ENCODE assay signal across 26 mouse cellular contexts in the genomic region with DNA sequence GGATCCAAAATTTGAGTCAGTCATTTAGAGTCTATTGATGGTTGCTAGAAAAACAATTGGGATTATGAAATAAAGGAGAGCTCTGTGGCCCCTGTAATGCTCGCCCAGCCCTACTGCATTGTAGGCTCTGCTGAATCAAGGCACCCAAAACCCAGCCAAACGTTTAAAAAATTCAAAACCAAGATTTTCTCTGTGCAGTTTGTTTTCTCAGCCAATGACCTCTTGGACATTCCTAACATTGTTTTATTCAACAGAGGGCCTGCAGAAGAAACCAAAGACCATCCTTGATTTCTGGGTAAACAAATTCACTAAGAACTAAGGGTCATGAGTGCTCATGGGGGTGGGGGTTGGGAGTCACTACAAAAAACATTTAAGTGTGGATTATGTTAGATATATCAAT. TPM values are rescaled to one million over a fixed set of nuclear protein-coding genes. Genes with fewer than 3 reads are reported as not detected.
"Had no signal": no experiment of that assay in that cellular context is flagged by ENCODE, and none has a peak within 500 bp of the region (broad histone marks: within the 10 kb centered on the region; RNA-seq: fewer than 3 reads in every experiment).

A gene (minus strand): TSS at position 101 of the 400 bp plus-strand sequence.

- DNase-seq: liver, postnatal 0 days; lung, adult 2 months; lung, postnatal 14 days; lung, postnatal 36 days; retina, postnatal 1 day; right cerebral cortex, adult 18-20 months; right cerebral cortex, postnatal 25 days; right cerebral cortex, postnatal 4 days; spleen, adult 18-20 months; thymus, adult 18-20 months; thymus, postnatal 14 days; thymus, postnatal 36 days had no signal

- H3K27ac ChIP-seq: lung, embryonic 15.5 days; macrophage; midbrain, embryonic 13.5 days; midbrain, embryonic 15.5 days; neural tube, embryonic 13.5 days; neural tube, embryonic 15.5 days had no signal

- ATAC-seq: liver, postnatal 0 days; lung, postnatal 0 days; midbrain, embryonic 13.5 days; midbrain, embryonic 15.5 days had no signal

- H3K9me3 ChIP-seq: lung, embryonic 15.5 days; megakaryocyte, embryonic 14.5 days; midbrain, embryonic 13.5 days; midbrain, embryonic 15.5 days; neural tube, embryonic 13.5 days; neural tube, embryonic 15.5 days had no signal

- H3K4me3 ChIP-seq: lung, embryonic 15.5 days; megakaryocyte, embryonic 14.5 days; midbrain, embryonic 13.5 days; midbrain, embryonic 15.5 days; myocyte; neural tube, embryonic 13.5 days; neural tube, embryonic 15.5 days had no signal

- H3K4me1 ChIP-seq: lung, embryonic 15.5 days; midbrain, embryonic 15.5 days had no signal

- H3K36me3 ChIP-seq: lung, embryonic 15.5 days; midbrain, embryonic 15.5 days had no signal

- H3K4me2 ChIP-seq: lung, embryonic 15.5 days; midbrain, embryonic 11.5 days; midbrain, embryonic 13.5 days; midbrain, embryonic 15.5 days; neural tube, embryonic 13.5 days; neural tube, embryonic 15.5 days had no signal

- H3K9ac ChIP-seq: liver, postnatal 0 days; lung, embryonic 15.5 days; midbrain, embryonic 13.5 days; midbrain, embryonic 15.5 days; neural tube, embryonic 13.5 days; neural tube, embryonic 15.5 days had no signal

RNA-seq across cellular contexts. Expression of the gene that starts here (rescaled TPM):
- polyA plus RNA-seq: liver, postnatal 0 days; lung, adult 2 months; lung, embryonic 15.5 days; lung, postnatal 0 days; macrophage; midbrain, embryonic 13.5 days; midbrain, embryonic 15.5 days; myocyte; neural tube, embryonic 11.5 days; neural tube, embryonic 13.5 days; neural tube, embryonic 15.5 days; small intestine, adult 2 months; stomach, embryonic 14.5 days; stomach, embryonic 16.5 days had no signal
